Mouse (Mus musculus) heart, adult 2 months (tissue): ENCODE measurements at regions not wholly inside any gene's neighbourhood (a gene's known extent, or its start where the extent isn't known, plus 50 kb on each side); places are given as distances from the start of the nearest gene placed in this dataset.

Experiments used
- CTCF ChIP-seq: fragments of 200-600 bp; IDR thresholded peaks from 2 replicates; pipeline ENCODE4 v1.8.1; 2022; ENCODE audit warnings: antibody characterized with exemption, mild to moderate bottlenecking, moderate library complexity
- EP300 ChIP-seq: fragments of 200-500 bp; IDR thresholded peaks from 2 replicates; pipeline ENCODE4 v1.6.1; 2011; ENCODE audit warnings: low read depth, low read length, control low read depth; ENCODE audit not compliant: insufficient read depth
- POLR2A ChIP-seq: fragments of 200-500 bp; IDR thresholded peaks from 2 replicates; pipeline ENCODE4 v1.6.1; 2011; ENCODE audit warnings: mild to moderate bottlenecking, low read depth, low read length, control low read depth; ENCODE audit not compliant: insufficient read depth

DNA sequence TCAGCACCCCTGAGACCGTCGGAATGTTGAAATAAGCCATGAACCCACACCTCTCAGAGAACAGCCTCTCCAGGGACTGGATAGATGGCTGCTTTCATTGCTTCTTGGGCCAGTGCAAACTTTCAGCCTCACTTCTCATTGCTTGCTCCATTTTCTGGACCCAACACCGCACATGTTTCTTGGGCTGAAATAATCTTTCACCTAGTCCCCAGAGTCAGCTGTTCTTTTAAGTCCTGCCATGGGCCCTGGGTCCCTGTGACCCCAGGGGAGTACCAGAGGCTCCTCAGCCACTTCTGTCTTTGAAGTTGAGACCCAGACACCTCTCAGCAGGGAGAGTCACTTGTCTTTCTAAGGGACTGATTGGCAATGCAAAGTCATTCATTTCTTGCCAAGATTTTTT is 201.4 kb downstream of the Fndc1 start:
- TF ChIP-seq CTCF (no peak), POLR2A (no peak), EP300 (no peak)
